Mouse (Mus musculus) cerebellum, adult 8-10 months (tissue): ENCODE data around the gene Atrnl1.
"Not testable (repeated sequence)": the region's sequence is repeated elsewhere in the genome, so short reads cannot be mapped to it uniquely, and the experiment has no call there.

Experiments
- DNase-seq: peaks from one replicate; pipeline ENCODE4 v3.0.0; 2022

The Atrnl1 gene

GRCm38 (mm10) chr19:57985918-57986900, 375.4 kb downstream of the Atrnl1 start:
- DNase-seq = no peak

DNA sequence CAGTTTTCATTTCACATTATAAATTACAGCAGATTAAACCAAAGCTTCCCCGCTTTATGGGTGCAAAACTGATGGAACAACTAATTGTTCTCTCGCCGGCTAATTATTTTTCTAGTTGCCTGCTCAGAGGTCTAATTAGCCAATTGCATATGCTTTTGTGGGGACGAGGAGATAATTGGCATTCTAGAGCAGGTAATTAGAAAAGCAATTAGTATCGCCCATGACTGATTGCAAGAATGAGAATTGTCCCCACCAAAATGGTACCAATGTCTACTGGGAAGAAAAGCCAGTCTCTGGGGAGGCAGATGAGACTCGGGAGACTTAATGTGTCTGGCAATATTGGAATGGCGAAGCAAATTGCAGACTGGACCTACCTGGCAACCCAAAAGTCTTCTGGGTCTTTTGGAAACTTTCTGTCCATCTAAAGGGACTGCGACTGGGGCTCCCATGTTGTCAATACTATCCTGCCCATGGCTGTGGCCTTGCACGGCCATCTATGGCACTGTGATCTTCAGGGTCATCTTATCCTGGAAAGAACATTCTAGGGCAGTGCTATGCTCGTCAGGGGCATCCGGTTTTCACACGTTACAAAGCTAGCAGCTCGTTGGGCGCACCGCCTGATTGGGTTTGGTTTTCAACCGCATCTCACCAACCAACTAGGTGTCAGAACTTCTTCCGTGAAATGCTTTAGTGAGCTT, 377.0 kb downstream of the Atrnl1 start:
- DNase-seq = no peak

DNA sequence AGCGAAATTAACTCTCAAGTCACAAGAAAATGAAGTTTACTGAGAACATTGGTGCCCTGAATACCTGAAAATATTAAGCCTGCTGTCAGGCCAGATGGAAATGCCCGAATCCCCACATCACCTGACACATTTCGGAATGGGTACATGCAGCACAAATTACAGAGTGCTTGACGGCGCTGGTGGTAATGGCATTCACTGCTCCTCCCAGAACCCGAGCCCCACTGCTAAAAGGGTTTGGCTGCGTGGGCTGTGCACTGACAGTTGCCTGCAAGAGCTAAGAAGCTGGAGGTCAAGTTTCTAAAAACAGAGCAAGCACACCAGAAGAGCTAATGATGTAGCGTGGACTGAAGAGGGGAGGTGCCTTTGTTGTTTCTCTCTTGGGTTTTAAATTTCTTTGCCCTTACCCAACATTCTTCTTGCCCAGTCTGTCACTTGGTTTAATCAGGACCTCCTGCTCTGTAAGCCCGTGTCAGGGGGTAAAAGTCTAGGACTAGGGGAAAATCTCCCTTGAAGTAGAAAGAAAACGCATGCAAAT, 377.8 kb downstream of the Atrnl1 start:
- no peak for DNase-seq

- no peak for DNase-seq
Observed at GRCm38 (mm10) chr19:57991099-57991760, 380.4 kb downstream of the Atrnl1 start.

DNA sequence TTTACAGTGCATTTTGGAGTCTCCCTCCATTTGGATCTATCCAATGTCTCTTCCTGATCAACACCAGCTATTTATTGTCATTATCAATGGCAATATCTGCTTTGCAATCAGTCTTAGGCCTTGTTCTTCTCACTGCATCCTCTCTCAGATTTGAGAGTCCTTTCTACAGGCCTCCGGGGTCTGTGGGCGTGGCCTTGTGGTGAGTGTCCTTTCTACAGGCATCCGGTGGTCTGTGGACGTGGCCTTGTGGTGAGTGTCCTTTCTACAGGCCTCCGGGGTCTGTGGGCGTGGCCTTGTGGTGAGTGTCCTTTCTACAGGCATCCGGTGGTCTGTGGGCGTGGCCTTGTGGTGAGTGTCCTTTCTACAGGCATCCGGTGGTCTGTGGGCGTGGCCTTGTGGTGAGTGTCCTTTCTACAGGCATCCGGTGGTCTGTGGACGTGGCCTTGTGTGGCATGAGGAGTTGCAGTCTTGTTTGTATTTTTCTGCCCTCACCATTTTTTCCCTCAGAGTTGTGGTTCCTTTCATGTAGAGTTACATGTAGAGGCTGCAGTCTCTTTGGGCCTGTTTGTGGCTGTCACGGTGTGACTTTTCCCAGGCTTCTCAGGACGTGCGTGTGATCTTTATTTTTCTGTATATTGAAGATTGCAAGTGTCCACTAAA, 383.5 kb downstream of the Atrnl1 start:
- not testable (repeated sequence) for DNase-seq

- DNase-seq = no peak
Observed at GRCm38 (mm10) chr19:57995015-57995414, 384.2 kb downstream of the Atrnl1 start.

DNA sequence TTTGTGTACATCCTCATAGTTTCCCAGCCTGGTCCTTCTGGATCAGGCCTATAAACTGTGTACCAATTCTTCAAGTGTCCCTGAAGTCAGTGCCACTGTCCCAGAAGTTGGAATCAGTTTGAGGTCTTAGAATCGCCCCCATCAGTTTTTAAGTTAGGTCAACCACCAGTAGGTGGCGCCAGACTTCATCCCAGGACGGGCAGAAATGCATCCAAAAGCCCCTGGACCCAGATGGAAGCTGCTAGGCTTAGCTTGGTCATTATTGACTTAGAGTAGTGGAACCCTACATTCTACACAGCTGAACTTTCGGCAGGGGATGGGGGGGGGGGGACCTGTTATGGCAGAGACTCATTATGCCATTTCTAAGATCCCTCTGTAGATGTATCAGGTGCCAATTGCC, 387.1 kb downstream of the Atrnl1 start:
- DNase-seq = no peak

- DNase-seq = no peak
Observed at GRCm38 (mm10) chr19:58011636-58012035, 400.8 kb downstream of the Atrnl1 start.

DNA sequence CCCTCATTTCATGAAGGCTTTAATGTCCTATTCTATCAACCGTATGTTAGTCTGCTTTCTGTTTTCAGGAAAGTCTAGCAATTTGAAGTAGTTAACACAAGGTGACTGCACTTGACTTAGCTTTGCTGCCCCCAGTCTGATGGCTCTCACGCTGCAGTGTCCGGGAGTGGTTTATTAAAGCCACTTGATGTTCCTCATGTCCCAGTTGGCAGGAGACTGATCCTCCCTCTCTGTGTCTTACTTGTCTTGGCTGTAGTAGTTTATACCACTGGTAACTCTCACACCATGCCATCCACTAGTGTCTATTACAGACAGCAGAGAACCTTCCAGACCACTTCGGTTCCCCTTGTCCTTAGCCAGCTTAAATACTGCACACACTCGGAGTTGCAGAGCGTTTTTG, 404.9 kb downstream of the Atrnl1 start:
- no peak for DNase-seq

DNA sequence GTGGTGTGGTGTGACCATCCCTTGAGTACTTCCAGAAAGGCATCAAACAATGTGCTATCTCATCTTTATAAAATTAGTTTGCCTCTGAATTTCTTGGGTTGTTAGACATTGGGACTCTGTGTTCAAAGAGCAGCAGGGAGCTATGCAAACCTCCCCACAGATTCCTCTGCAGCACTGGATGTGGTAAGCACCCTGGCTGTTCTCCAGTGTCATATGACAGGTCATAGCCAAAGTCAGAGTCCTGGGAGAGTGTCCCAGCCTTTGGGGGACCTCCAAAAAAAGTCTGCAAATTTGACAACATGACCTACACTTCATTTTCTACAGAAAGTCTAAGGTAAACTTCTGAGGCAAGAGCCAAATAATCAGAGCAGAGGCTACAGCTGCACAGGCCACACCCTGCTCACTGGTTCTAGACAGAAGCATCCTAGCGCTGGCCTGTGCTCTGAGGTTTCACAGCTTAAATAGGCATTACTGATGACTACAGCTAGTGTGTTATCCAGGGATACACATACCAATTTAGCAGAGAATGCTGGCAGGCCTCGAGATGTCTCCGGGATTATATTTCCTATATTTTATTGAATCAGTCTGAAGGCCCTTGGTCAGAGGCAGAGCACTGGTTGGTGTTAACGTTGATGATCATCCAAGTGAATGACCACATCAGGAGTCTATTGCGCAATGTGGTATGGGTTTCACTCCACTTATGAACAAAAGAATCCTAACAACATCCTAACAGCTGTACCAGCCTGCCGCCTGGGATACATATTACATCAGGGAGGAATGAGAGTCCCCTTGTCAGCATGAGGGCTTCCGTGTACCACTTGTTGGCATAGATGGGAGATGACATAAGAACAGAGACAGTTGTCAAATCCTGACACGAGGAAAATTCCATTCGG, 406.0 kb downstream of the Atrnl1 start:
- DNase-seq = no peak

DNA sequence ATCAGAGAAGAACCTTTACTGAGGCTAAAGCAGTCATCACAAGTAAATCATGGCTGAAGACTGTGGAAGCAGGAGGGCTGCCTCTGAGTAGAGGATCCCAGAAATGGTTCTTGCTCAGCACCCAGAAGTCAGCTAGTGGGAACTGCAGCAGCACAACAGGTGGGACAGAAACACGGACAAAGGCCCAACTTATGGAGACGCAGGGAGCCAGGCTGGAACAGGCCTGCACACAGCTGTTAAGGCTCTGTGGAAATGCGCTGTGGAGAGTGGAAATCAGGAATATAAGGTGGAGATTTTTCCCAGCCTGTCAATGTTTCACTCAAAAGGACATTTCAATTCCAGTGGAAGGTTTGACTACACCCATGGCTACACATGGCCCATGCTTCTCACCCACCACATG, 406.6 kb downstream of the Atrnl1 start:
- no peak for DNase-seq

DNA sequence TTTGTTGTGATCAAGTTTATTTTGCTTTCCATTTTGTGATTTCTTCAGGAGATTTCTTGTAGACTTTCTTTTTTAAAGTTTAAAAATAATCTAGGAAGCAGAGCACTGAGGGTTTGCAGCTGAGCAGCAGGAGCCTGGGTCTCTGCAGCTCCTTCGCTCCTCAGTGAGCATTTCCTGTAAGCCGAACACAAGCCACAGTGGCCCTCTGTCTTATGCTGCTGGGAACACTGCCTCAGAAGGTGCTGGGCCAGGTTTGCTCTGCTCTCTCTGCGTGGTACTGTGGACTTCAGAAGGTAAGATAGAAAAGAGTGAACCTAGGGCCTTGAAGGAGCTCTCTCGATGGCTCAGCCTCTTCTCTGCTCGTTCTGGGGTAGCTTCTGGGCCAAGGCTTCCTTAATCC, 407.9 kb downstream of the Atrnl1 start:
- no peak for DNase-seq

GRCm38 (mm10) chr19:58021514-58022284, 410.9 kb downstream of the Atrnl1 start:
- DNase-seq = no peak

DNA sequence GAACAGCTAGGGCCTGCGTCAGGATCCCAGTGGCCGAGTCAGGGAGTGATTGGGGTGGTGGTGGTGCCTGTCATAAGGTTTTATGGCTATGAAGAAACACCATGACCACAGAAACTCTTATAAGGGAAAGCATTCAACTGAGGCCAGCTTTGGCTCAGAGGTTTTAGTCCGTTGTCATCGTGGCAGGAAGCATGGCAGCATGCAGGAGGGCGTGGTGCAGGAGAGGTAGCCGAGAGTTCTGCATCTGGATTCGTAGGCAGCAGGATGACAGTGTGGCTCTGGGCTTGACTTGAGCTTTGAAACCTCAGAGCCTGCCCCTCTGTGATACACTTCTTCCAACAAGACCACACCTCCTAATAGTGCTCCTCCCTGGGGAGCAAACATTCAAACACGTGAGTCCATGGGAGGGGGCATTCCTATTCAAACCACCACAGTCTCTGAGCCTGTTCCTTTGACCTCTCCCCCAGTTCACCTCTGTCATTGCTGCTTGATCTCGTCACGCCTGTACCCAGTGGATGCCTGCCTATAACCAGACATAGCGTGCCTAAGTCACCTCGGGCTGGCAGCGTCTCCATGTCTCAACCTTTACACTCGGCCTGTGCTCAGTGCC, 412.5 kb downstream of the Atrnl1 start:
- DNase-seq = no peak

GRCm38 (mm10) chr19:58025053-58025452, 414.2 kb downstream of the Atrnl1 start:
- no peak for DNase-seq

- DNase-seq = no peak
Observed at GRCm38 (mm10) chr19:58029661-58030060, 418.8 kb downstream of the Atrnl1 start.

- DNase-seq = no peak
Observed at GRCm38 (mm10) chr19:58033241-58033640, 422.4 kb downstream of the Atrnl1 start.

GRCm38 (mm10) chr19:58036166-58036565, 425.3 kb downstream of the Atrnl1 start:
- no peak for DNase-seq

GRCm38 (mm10) chr19:58043120-58043519, 432.3 kb downstream of the Atrnl1 start:
- DNase-seq = no peak

- no peak for DNase-seq
Observed at GRCm38 (mm10) chr19:58043550-58043949, 432.7 kb downstream of the Atrnl1 start.
